Mouse (Mus musculus) left cerebral cortex, adult 8-10 months (tissue): ENCODE measurements around the gene Nt5c. TPM values are rescaled to one million over a fixed set of nuclear protein-coding genes. Genes with fewer than 3 reads are reported as not detected.
"Not testable (repeated sequence)": the region's sequence is repeated elsewhere in the genome, so short reads cannot be mapped to it uniquely, and the experiment has no call there.

Source experiments
- DNase-seq, 2 experiments: peaks; one replicate each; pipeline ENCODE4 v3.0.0; 2022; ENCODE audit warnings: low spot score in 2 of 2
- total RNA-seq, 4 experiments: library from RNA; stranded (reverse); gene quantifications; 2 replicates each; pipeline ENCODE4 v1.2.4; 2022

Nt5c gene
- total RNA-seq, 4 experiments from 2014 or later, result 58.4 to 66.1 (median 61.0) TPM

GRCm38 (mm10) chr11:115473626-115474275, 17.9 kb downstream of the Nt5c start:
- DNase-seq, result peak; percentile 94 to 99

- no peak for DNase-seq
Measured at GRCm38 (mm10) chr11:115472183-115472582, 19.5 kb downstream of the Nt5c start.

- DNase-seq, result no peak
Measured at GRCm38 (mm10) chr11:115467217-115467618, 24.4 kb downstream of the Nt5c start.

- DNase-seq, result no peak
Measured at GRCm38 (mm10) chr11:115464851-115465250, 26.8 kb downstream of the Nt5c start.

- no peak for DNase-seq
Measured at GRCm38 (mm10) chr11:115463397-115463796, 28.3 kb downstream of the Nt5c start.

GRCm38 (mm10) chr11:115462243-115462891, 29.3 kb downstream of the Nt5c start, which contains the start of gene Slc16a5:
Gene Slc16a5 (plus strand): TSS chr11:115462474.
- DNase-seq, result no peak

- DNase-seq, result no peak
Measured at GRCm38 (mm10) chr11:115461846-115462242, 29.8 kb downstream of the Nt5c start.

GRCm38 (mm10) chr11:115460976-115461375, 30.7 kb downstream of the Nt5c start:
- DNase-seq, result no peak

- DNase-seq, result no peak
Measured at GRCm38 (mm10) chr11:115457405-115457804, 34.3 kb downstream of the Nt5c start.

- no peak for DNase-seq
Measured at GRCm38 (mm10) chr11:115456182-115456581, 35.5 kb downstream of the Nt5c start.

- DNase-seq, result no peak
Measured at GRCm38 (mm10) chr11:115455619-115456018, 36.0 kb downstream of the Nt5c start.

- DNase-seq, result not testable (repeated sequence)
Measured at GRCm38 (mm10) chr11:115454822-115455221, 36.8 kb downstream of the Nt5c start.

GRCm38 (mm10) chr11:115453306-115453705, 38.4 kb downstream of the Nt5c start:
- DNase-seq, result no peak

- DNase-seq, result no peak
Measured at GRCm38 (mm10) chr11:115452281-115452860, 39.3 kb downstream of the Nt5c start.

- DNase-seq, result no peak
Measured at GRCm38 (mm10) chr11:115451781-115452241, 39.9 kb downstream of the Nt5c start.

GRCm38 (mm10) chr11:115450176-115450575, 41.5 kb downstream of the Nt5c start:
- no peak for DNase-seq

- no peak for DNase-seq
Measured at GRCm38 (mm10) chr11:115448998-115449397, 42.7 kb downstream of the Nt5c start.

- no peak for DNase-seq
Measured at GRCm38 (mm10) chr11:115448075-115448474, 43.6 kb downstream of the Nt5c start.

GRCm38 (mm10) chr11:115447321-115447885, 44.3 kb downstream of the Nt5c start:
- DNase-seq, result no peak

- no peak for DNase-seq
Measured at GRCm38 (mm10) chr11:115446906-115447305, 44.8 kb downstream of the Nt5c start.

GRCm38 (mm10) chr11:115441417-115441816, 50.2 kb downstream of the Nt5c start:
- DNase-seq, result no peak
